Mouse (Mus musculus) thymus, adult 2 months (tissue): Measurements from ENCODE around the gene Gm6588.

Experiments
- CTCF ChIP-seq: fragments of 200-500 bp; IDR thresholded peaks from 2 replicates; pipeline ENCODE4 v1.5.1; 2012; ENCODE audit warnings: mild to moderate bottlenecking, control low read depth, low read length, moderate library complexity, borderline replicate concordance; ENCODE audit not compliant: control insufficient read depth, poor library complexity, insufficient read depth; ENCODE audit errors: extremely low read depth
- POLR2A ChIP-seq: fragments of 200-500 bp; IDR thresholded peaks from 2 replicates; pipeline ENCODE4 v1.6.1; 2012; ENCODE audit warnings: mild to moderate bottlenecking, low read length, control low read depth, moderate library complexity; ENCODE audit not compliant: control insufficient read depth, poor library complexity, insufficient read depth; ENCODE audit errors: extremely low read depth

DNA sequence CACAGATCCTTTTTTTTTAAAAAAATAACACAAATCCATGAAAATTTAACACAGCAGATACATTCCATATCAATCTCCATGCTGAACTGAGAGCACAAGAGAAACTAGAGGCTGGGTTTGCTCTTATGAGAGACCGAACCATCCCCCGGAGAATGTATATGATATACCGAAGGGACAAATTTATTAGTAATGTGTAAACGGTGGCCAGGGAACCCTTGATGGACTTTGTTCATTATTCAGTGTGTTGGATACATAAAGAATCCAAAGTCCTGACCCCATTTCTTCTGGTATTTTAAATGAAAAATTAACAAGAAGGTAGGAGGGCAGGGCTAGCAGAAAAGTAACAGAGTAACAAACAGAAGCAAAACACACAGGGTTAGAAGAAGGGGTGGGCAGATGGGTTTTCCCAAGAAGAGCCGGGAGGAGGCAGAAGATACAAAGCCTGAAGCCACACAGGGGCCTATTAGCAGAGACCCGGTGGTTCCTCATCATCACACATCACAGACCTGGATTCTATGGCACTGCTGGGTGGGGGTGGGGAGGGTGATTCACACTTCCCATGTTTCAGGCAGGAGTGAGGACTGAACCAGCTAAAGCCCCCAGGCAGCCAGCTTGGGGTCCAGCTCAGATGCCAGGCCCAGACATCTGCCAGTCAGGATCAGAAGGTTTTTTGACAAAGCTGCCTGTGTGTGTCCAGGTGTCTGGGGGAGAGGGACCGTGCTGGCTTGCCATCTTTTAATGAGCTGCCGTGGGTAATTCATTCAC is 50.9 kb downstream of the Gm6588 start:
- TF ChIP-seq CTCF, result no peak
- TF ChIP-seq POLR2A, result no peak
